Mouse (Mus musculus): ENCODE measurements around the gene Ptprs.

GRCm38 (mm10) chr17:56456353-56456752, 19.9 kb downstream of the Ptprs start:
- TF ChIP-seq GATA1 (IDR thresholded peaks at IDR 0.05; ENCODE audit: borderline replicate concordance, low read length), result no peak
- no peak for TF ChIP-seq FLI1 (IDR thresholded peaks at IDR 0.05; ENCODE audit: low read length)
